Mouse (Mus musculus) lung, adult 2 months (tissue): Measurements from ENCODE around the gene Edem2.

Experiments
- CTCF ChIP-seq: fragments of 200-500 bp; IDR thresholded peaks from 2 replicates; pipeline ENCODE4 v1.5.1; 2011; ENCODE audit warnings: mild to moderate bottlenecking, low read length, control low read depth; ENCODE audit not compliant: insufficient read depth
- POLR2A ChIP-seq: fragments of 200-500 bp; IDR thresholded peaks from 2 replicates; pipeline ENCODE4 v1.6.1; 2011; ENCODE audit warnings: low read depth, mild to moderate bottlenecking, control low read depth, low read length, borderline replicate concordance; ENCODE audit errors: extremely low read depth

GRCm38 (mm10) chr2:155686572-155686971 lies 42.7 kb downstream of the Edem2 start:
- TF ChIP-seq CTCF, result no peak
- TF ChIP-seq POLR2A, result no peak
